Mouse (Mus musculus) urinary bladder, postnatal 14 days (tissue): ENCODE measurements at regions not wholly inside any gene's neighbourhood (a gene's known extent, or its start where the extent isn't known, plus 50 kb on each side); places are given as distances from the start of the nearest gene placed in this dataset.

Source experiments
- DNase-seq: peaks from one replicate; pipeline ENCODE4 v3.0.0; 2021; ENCODE audit warnings: low spot score

- peak; percentile 26 for DNase-seq
Observed at GRCm38 (mm10) chr15:103102068-103102840, 64.6 kb downstream of the Smug1 start.

DNA sequence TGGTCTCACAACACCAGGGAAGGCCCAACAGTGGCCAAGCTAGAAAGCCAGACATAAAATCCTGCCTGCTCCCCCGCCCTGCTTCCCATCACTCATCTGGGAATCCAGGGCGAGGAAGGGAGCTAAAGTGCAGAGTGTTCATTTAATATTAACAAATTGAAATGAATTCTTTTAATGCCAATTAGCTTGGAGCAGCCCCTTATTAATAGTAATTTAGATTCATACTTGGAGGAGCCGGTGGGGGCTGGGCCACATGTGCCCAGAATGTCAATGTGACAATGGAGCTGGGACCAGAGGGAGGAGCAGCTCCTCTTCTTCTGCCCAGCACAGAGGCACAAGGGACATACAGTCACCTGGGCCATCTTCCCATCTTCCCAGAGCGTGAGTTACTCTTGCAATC, 66.8 kb downstream of the Smug1 start:
- no peak for DNase-seq

DNA sequence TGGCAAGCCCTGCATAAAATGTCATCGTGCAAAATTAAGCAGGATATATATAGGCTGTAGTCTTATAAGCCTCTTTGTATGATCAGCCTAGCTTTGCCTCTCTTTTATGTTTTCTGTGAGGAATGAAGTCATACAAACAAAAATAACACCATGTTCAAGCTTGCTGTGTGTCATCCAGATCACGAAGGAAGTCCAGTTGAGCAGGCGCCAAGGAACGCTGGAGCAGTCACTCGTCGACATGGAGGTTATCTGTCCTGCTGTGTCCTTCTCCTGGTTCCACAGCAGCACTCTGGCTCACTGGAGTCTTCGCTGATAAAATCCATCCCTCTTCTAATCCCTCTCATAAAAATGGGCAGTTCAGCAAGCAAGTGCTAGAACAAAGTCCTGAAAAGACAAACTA, 72.4 kb downstream of the Smug1 start:
- DNase-seq, result peak; percentile 10

- DNase-seq, result peak; percentile 6
Observed at GRCm38 (mm10) chr15:103093655-103094054, 73.2 kb downstream of the Smug1 start.

DNA sequence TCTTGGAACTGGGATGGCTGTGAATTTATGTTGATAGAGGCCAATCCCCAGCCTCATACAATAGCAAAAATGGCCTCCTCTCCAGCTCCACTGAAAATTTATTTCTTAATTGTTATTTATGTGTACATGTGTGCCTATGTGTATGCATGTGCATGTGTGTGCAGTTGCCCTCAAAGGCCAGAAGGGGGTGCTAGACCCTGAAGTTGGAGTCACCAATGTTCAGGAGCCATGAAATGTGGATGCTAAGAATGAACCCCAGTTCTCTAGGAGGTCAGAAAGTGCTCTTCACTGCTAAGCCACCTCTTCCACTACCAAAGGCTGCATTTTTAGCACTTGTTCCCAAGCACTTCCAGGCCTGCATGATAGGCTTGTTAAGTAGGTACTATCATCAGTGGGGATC, 73.8 kb downstream of the Hoxc4 start:
- no peak for DNase-seq

DNA sequence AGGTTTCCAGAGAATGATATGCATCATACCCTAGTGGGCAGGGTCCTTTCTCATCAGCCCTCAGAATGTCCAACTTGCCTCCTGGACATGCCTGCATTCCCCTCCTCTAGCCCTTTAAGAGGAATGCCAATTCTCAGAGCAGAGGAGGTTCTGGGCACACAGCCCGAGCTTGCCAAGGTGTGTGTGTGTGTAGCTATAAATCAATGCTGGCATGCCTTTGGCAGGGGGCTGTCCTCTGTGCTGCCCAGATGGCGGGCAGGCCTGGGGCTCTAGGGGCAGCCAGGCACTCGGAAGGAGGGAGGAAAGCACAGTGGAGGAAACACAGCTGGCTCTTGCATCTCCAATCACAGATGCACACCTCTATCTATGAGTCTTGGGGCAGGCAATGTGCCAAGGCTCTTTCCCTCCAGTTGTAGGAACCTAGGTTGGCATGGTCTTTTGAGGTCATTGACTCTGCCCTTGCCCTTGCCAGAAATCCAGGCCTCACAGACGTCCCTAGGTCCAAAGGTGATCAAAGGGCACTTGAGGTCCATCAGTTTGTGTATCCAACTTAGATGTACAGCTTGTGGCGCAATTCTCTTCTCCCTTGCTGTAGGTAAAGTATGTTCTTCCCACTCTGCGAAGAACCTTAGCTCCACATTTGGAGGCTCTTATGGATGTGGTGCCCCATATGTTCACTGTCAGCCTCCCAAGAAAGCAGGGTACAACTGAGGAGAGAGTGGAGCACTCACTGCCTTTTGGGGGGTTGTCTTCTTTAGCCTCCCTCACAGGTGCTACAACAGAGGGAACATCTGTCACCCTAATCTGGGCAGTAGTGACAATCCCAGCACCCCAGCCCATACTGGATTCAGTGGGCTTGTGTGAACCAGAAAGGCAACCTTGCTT, 71.8 kb downstream of the Hoxc4 start:
- DNase-seq, result peak; percentile 10

DNA sequence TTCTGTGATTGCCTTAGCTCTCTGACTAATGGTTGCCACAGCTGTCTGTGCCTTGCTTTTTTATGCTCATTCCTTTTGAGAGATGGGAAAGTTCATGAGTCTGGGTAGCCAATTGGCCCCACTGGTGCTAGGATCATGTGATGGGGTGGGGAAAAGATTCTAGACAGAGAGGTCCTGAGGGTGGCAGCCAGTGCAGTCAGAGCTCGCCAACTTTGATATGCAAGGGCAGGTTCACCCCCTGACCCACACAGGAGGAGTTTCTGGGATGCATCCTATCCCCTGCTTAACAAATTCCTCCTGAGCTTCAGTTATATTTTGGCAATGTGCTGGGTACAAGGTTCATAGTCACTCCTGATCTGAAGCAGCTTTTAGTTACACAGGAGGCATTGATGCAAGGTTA, 71.1 kb downstream of the Hoxc4 start:
- no peak for DNase-seq

DNA sequence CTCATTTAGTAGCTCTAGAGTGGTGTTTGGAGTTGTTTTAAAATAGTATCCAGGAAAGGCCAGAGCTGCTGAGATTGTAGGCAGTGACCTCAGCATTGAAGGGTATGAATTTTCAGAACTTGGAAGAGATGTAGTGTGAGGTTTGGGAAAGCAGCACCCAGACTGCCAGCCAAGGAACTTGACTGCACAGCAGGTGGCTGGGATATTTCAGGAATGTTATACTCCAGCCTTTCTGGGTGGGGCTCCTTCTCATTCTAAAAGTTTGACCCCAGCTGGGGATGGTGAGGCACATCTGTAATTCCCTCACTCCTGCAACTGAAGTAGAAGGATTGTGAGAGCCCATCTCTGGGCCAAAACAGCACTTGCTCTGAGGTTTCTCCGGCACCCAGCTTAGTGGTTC, 70.7 kb downstream of the Hoxc4 start:
- DNase-seq, result no peak

- DNase-seq, result peak; percentile 12
Observed at GRCm38 (mm10) chr15:103087204-103087603, 68.5 kb downstream of the Hoxc4 start.

- DNase-seq, result no peak
Observed at GRCm38 (mm10) chr15:103086672-103087069, 67.9 kb downstream of the Hoxc4 start.
